Mouse (Mus musculus): ENCODE results near the gene Wfdc15a. TPM values are rescaled to one million over a fixed set of nuclear protein-coding genes. Genes with fewer than 3 reads are reported as not detected.
"Not testable (repeated sequence)": the region's sequence is repeated elsewhere in the genome, so short reads cannot be mapped to it uniquely, and the experiment has no call there.

Wfdc15a gene
- not detected in 2 replicates for polyA plus RNA-seq (2015; fragmentation: Nextera tagmentation; extraction: Ambion mirVana)

DNA sequence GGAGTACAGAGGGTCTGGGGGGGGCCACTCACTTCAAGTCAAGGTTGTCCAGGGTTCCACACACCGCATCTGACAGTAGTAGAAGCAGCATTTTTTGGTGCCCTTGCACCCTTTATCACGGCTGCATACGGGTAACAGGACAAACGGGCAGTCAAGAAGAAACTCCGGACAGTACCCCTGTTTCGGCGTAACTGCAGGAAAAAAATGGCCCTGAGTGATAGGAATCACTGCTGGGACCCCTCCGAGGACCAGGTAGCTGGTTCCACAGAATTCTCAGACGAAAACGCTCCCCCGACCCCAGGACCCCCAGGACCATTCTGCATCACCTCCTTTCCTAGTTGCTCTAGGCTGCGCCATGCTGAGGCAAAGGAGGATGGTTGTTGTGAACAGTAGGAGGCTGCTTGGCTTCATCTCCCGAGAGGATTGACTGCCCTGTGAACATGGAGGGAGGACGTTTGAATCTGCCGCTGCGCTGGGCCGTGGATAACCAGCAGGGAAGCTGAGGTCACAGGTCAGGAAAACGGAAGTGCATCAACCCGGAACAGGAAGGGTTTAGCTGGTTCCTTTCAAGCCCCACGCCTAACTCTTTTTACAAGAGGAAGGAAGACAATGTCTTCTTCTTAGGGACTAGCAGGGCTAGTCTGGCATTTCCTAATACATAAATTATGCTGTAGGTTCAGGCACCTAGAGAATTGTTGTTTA, at the start of gene Wfdc15a:
Gene Wfdc15a, minus strand, starts transcription at position 505 of the 702 bp plus-strand sequence.
- no peak for ATAC-seq (ENCODE audit: insufficient number of reproducible peaks, low FRiP score, low TSS enrichment, low read depth)
- Histone ChIP-seq H3K27ac (no peak within 1 kb of the TSS), H3K4me2 (no peak within 1 kb of the TSS), H3K4me1 (no peaks in the 10 kb centered on the region), H3K9ac (no peak within 1 kb of the TSS), H3K9me3 (no peaks in the 10 kb centered on the region), H3K4me3 (no peak within 1 kb of the TSS), H3K27me3 (no peaks in the 10 kb centered on the region), H3K36me3 (no peaks in the 10 kb centered on the region)
- 81% methylated on average over 20 of the region's 20 CpGs for WGBS

DNA sequence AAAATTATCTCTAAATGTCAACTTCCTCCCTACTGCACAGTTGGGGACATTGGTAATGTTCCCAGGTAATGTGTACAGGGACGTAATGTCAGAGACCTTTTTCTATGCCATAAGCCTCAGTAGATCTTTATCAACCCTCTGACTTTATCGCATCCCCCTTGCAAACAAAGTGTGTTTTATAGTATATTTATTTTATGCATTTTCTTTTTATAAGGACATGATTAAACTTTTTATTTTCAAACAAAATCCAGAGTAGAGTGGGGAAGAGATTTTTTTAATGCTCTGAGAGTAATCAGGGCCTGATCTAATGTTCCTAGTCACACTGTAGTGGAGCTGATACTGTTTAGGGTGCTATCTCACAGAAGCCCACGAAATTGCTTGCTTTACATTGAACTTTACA, 38.4 kb upstream of the Wfdc15a start, which contains the start of gene Svs2:
Gene Svs2, minus strand, starts transcription at position 101 of the 400 bp plus-strand sequence.
- ATAC-seq (ENCODE audit: insufficient number of reproducible peaks, low FRiP score, low TSS enrichment, low read depth) = no peak
- Histone ChIP-seq H3K9me3 (no peaks in the 10 kb centered on the region), H3K27me3 (no peaks in the 10 kb centered on the region), H3K4me2 (no peak within 1 kb of the TSS), H3K4me1 (no peaks in the 10 kb centered on the region), H3K27ac (no peak within 1 kb of the TSS), H3K9ac (no peak within 1 kb of the TSS), H3K4me3 (no peak within 1 kb of the TSS), H3K36me3 (no peaks in the 10 kb centered on the region)
- WGBS = 88% methylated on average over 3 of the region's 3 CpGs

DNA sequence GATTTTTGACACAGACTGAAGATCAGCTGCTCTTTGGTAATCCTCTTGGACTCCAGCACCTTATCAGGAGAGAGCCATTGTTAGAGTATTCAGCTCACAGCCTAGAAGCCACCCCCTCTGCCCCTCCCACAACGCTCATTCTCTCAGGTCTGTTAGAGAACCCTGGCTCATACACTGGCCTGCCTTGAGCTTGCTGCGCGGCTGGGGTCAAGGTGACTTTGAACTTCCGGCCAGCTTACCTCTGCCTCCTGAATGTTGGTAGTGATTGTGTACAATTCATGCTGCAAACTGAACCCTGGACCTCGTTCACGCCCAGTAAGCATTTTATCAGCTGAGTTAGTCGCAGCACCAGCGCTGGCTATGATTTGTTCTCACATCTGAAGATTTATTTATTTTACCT, 32.7 kb upstream of the Wfdc15a start:
- Histone ChIP-seq H3K36me3 (no peaks in the 10 kb centered on the region), H3K4me2 (no peak overlapping the region), H3K9ac (no peak overlapping the region), H3K4me1 (no peaks in the 10 kb centered on the region), H3K4me3 (no peak overlapping the region), H3K27ac (no peak overlapping the region), H3K27me3 (no peaks in the 10 kb centered on the region), H3K9me3 (no peaks in the 10 kb centered on the region)
- no peak for ATAC-seq (ENCODE audit: insufficient number of reproducible peaks, low FRiP score, low TSS enrichment, low read depth)
- WGBS = 83% methylated on average over 8 of the region's 8 CpGs

DNA sequence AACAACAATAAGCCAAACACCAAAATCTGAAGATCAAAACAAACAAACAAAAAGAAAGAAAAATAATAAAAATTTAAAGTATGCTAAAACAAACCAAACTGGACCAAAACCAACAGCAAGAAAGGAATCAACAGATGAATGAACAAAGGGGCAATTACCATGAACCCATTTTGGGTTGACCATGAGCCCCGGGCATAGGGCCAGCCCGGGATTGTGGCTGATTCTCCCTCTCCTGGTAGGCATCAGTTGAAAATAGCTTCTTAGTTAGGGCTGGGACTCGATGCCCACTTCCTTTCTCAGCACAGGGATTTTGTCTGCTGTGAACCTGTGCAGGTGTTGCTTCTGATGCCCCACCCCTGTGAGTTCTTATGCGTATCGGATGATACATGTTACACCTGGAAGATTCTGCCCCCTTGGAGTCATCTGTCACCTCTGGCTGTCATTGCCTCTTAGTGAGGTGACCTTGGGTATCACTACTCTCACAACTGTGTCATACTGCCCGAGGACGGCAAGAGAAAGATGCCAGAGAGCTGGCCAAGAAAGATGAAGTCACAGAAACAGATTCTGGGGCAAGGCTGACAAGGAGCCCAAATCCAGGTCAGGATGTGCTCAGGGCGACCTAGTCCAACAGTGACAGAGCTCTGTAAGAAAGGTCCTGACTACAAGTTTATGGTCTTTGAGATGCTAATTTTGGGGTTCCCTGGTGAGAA, 28.6 kb upstream of the Wfdc15a start:
- Histone ChIP-seq H3K9me3 (no peaks in the 10 kb centered on the region), H3K4me1 (no peaks in the 10 kb centered on the region), H3K27me3 (no peaks in the 10 kb centered on the region), H3K27ac (no peak overlapping the region), H3K9ac (no peak overlapping the region), H3K36me3 (no peaks in the 10 kb centered on the region), H3K4me3 (no peak overlapping the region), H3K4me2 (no peak overlapping the region)
- ATAC-seq (ENCODE audit: insufficient number of reproducible peaks, low FRiP score, low TSS enrichment, low read depth) = no peak
- 85% methylated on average over 8 of the region's 8 CpGs for WGBS

DNA sequence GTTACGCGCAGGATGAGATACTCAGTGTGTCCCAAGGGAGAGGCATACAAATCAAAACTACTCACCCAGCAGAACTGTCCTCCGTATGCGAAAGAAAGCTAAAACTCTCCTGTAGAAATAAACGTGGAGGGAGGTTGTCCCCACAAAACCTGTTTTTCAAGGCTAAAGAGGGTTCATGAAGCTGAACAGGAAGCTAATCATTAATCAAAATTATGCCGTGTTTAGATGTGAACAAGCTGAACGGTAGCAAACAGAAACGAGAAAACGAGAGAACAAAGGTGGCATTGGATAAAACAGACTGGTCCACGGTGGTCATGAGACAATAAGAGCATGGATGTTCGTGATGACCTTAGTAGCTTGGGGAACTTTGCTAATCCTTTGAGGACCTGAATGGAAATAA, 21.6 kb upstream of the Wfdc15a start, which contains the start of gene Wfdc15b:
Gene Wfdc15b, minus strand, starts transcription at position 139 of the 400 bp plus-strand sequence.
- Histone ChIP-seq H3K27me3 (no peaks in the 10 kb centered on the region), H3K27ac (no peak within 1 kb of the TSS), H3K4me3 (no peak within 1 kb of the TSS), H3K36me3 (no peaks in the 10 kb centered on the region), H3K4me2 (no peak within 1 kb of the TSS), H3K4me1 (no peaks in the 10 kb centered on the region), H3K9ac (no peak within 1 kb of the TSS), H3K9me3 (no peaks in the 10 kb centered on the region)
- ATAC-seq (ENCODE audit: insufficient number of reproducible peaks, low FRiP score, low TSS enrichment, low read depth) = no peak
- 67% methylated on average over 11 of the region's 11 CpGs for WGBS

DNA sequence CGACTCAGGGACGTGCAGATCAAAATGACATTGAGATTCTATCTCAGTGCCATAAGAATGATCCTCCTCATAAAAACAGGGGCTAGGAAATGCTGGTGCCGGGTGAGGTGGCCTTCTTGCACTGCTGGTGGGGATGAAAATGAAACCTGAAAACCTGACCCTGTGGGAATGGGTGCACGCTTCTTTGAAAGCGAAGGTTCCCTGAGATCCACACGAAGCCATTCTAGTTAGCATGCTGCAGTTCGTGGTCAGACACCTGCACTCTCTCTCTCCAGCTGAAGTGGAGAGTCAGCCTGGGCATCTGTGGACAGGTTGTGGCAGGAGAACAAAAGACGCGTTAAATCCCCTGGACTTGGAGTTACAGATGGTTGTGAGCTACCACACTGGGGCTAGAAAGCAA, 19.4 kb upstream of the Wfdc15a start:
- Histone ChIP-seq H3K27ac (no peak overlapping the region), H3K27me3 (no peaks in the 10 kb centered on the region), H3K9ac (no peak overlapping the region), H3K4me1 (no peaks in the 10 kb centered on the region), H3K36me3 (no peaks in the 10 kb centered on the region), H3K4me3 (no peak overlapping the region), H3K9me3 (no peaks in the 10 kb centered on the region), H3K4me2 (no peak overlapping the region)
- 84% methylated on average over 9 of the region's 9 CpGs for WGBS
- ATAC-seq (ENCODE audit: insufficient number of reproducible peaks, low FRiP score, low TSS enrichment, low read depth) = no peak

DNA sequence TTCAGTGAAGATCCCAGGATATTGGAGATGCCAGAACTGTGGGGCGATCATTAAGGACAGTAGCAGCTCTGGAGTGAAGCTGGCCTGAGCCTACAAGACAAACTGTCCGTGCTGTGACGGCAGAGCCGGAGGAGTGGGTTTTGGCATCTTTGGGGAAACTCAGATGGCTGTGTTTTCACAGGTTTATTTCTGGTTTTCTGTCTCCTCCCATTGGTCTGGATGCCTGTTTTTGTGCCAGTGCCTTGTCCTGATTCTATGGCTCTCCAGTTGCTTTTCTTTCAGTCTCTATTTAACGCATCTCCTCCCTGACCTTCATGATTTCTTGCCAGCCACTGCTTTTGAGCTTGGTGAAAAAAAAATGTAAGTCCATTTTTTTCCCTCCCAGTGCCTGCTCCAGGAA, 12.8 kb upstream of the Wfdc15a start:
- H3K27me3 ChIP-seq = no peaks in the 10 kb centered on the region
- no peak overlapping the region for H3K27ac ChIP-seq
- H3K36me3 ChIP-seq = no peaks in the 10 kb centered on the region
- H3K4me3 ChIP-seq = no peak overlapping the region
- no peaks in the 10 kb centered on the region for H3K9me3 ChIP-seq
- H3K4me2 ChIP-seq = no peak overlapping the region
- ATAC-seq (ENCODE audit: insufficient number of reproducible peaks, low FRiP score, low TSS enrichment, low read depth) = no peak
- no peak overlapping the region for H3K9ac ChIP-seq
- no peaks in the 10 kb centered on the region for H3K4me1 ChIP-seq
- 88% methylated on average over 5 of the region's 5 CpGs for WGBS

DNA sequence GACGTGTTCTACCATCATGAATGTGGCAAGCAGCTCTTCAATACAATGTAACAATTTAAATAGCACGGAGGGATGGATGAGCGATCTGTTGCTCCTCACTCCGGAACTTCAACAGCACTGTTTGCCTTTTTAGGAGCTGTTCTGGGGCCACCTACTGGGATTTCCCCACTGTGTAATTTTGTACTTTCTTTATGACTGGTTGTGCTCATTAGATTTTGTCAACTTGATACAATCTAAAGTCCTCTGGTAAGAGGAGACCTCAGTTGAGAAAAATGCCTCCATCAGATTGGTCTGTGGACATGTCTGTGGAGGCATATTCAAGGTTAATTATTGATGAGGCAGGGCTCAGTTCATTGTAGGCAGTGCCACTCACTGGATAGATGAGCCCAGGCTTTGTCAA, 11.0 kb upstream of the Wfdc15a start:
- H3K4me3 ChIP-seq = no peak overlapping the region
- no peaks in the 10 kb centered on the region for H3K27me3 ChIP-seq
- no peaks in the 10 kb centered on the region for H3K9me3 ChIP-seq
- H3K4me1 ChIP-seq = no peaks in the 10 kb centered on the region
- H3K4me2 ChIP-seq = no peak overlapping the region
- H3K27ac ChIP-seq = no peak overlapping the region
- H3K9ac ChIP-seq = no peak overlapping the region
- no peaks in the 10 kb centered on the region for H3K36me3 ChIP-seq
- 85% methylated on average over 4 of the region's 4 CpGs for WGBS
- no peak for ATAC-seq (ENCODE audit: insufficient number of reproducible peaks, low FRiP score, low TSS enrichment, low read depth)

DNA sequence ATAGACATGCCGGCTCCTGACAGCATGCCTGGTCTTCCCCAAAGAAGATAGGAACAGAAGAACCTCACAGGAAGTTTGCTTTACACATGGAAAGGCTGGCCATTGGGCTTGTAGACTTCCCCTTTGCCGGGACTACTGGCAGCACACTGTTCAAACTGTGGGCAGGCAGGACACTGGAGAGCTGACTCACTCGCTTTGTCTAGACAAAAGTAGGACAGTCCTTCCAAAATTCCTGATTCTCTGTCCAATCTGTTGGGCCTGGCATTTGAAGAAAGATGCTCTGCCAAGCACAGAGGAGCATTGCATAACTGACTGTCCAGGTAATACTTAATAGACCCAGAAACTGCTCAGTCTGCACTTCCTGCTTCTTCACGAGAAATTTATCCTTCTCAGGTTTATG, 6.7 kb upstream of the Wfdc15a start:
- Histone ChIP-seq H3K27ac (no peak overlapping the region), H3K9me3 (no peaks in the 10 kb centered on the region), H3K9ac (no peak overlapping the region), H3K4me3 (no peak overlapping the region), H3K27me3 (no peaks in the 10 kb centered on the region), H3K36me3 (no peaks in the 10 kb centered on the region), H3K4me1 (no peaks in the 10 kb centered on the region), H3K4me2 (no peak overlapping the region)
- 77% methylated on average over 4 of the region's 4 CpGs for WGBS
- no peak for ATAC-seq (ENCODE audit: insufficient number of reproducible peaks, low FRiP score, low TSS enrichment, low read depth)

DNA sequence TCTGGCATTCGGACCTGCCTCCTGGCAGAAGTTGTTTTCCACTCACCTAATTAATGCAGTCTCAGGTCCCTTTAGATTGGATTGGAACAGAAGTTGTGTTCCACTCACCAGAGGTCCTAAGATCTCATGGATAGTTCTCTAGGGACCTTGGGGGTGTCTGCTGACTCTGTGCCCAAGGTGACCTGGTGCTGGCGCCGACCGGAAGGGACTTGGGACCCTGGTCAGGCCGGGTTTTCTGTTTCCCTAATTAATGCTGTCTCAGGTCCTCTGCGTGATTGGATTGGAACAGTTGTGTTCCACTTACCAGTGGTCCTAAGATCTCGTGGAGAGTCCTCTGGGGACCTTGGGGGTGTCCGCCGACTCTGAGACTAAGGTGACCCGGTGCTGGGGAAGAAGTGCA, 6.1 kb upstream of the Wfdc15a start:
- not testable (repeated sequence) for H3K36me3 ChIP-seq; H3K9me3 ChIP-seq; H3K4me1 ChIP-seq; H3K9ac ChIP-seq; H3K27ac ChIP-seq; H3K4me3 ChIP-seq; H3K27me3 ChIP-seq; H3K4me2 ChIP-seq; ATAC-seq (ENCODE audit: insufficient number of reproducible peaks, low FRiP score, low TSS enrichment, low read depth)
- 85% methylated on average over 10 of the region's 10 CpGs for WGBS

DNA sequence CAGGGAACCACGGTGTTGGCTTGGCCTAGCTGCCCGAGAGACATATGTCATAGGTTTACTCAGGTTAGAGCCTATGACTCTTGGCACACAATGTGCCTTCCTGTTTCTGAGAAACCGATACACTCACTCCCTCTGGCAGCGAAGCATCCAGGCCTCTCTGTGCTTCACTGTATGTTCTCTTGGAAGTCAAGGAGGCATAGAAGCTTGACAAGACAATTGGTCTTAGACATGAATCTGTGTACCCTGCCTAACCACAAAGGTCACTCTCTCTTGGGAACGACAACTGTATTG, 3.3 kb downstream of the Wfdc15a start:
- Histone ChIP-seq H3K9ac (no peak overlapping the region), H3K9me3 (no peaks in the 10 kb centered on the region), H3K27ac (no peak overlapping the region), H3K27me3 (no peaks in the 10 kb centered on the region), H3K36me3 (no peaks in the 10 kb centered on the region), H3K4me2 (no peak overlapping the region), H3K4me1 (no peaks in the 10 kb centered on the region), H3K4me3 (no peak overlapping the region)
- WGBS = 74% methylated on average over 5 of the region's 5 CpGs
- no peak for ATAC-seq (ENCODE audit: insufficient number of reproducible peaks, low FRiP score, low TSS enrichment, low read depth)

DNA sequence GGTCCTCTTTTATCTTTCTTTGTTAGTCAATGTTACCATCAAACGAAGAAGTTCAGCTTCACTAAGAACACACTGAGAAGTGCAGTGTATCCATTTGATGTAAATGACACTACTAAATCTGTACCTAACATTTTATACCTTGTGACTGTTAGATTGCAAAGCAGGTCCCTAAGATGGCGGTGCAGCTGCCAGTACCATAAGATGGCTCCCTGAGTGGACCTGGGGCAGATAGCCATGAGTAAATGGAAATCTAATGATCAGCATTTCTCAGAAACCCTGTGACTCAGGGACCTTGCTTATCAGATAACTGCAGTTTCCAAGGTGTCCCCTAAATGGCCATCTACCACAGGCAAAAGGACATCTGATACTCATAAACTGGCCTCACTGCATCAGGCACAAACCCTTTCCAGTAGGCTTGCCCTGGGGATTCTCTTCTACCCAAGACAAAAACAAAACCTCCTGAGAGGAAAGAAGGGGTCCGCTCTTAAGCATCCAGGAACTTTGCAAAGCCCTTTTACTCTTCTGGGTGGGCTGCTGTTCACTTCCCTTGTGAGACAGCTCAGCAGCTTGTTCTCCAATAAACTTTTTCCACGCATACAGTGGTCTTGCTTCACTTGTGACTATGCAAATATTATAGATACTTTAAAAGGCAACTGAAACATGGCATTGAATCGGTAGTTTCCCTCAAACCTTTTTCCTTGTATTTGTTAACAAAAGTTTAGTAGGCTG, 3.8 kb downstream of the Wfdc15a start:
- no peaks in the 10 kb centered on the region for H3K4me1 ChIP-seq
- 71% methylated on average over 5 of the region's 5 CpGs for WGBS
- no peaks in the 10 kb centered on the region for H3K9me3 ChIP-seq
- no peak overlapping the region for H3K4me3 ChIP-seq
- no peaks in the 10 kb centered on the region for H3K27me3 ChIP-seq
- no peak for ATAC-seq (ENCODE audit: insufficient number of reproducible peaks, low FRiP score, low TSS enrichment, low read depth)
- H3K27ac ChIP-seq = no peak overlapping the region
- H3K9ac ChIP-seq = no peak overlapping the region
- no peaks in the 10 kb centered on the region for H3K36me3 ChIP-seq
- H3K4me2 ChIP-seq = no peak overlapping the region

Measured in limb, embryonic 15.5 days (tissue).